Mouse (Mus musculus) ovary, postnatal 14 days (tissue): Measurements from ENCODE around the gene Ifitm3.
"Not testable (repeated sequence)": the region's sequence is repeated elsewhere in the genome, so short reads cannot be mapped to it uniquely, and the experiment has no call there.

ENCODE experiments used
- DNase-seq: peaks from one replicate; pipeline ENCODE4 v3.0.0; 2022; ENCODE audit warnings: low spot score

The Ifitm3 gene

GRCm38 (mm10) chr7:141032458-141033167 is 22.0 kb upstream of the Ifitm3 start:
- DNase-seq, result no peak

DNA sequence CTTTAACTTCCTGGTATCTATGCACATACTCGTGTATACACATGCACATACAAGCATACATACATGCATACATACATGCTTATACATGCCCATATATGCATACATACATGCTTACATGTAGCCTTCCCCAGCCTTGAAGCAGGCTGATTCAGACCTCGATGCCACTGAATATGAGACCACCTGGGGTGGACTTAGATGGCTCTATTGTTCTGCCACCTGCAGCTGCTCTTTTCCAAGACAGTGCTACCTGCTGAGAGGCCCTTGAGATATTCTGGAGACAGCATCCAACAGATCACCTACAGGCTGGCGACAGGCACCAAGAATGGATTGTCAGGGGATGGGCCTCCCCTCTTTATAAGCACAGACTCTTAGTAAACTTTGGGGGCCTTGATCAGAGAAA is 19.8 kb upstream of the Ifitm3 start:
- no peak for DNase-seq

GRCm38 (mm10) chr7:141028831-141029230 is 18.3 kb upstream of the Ifitm3 start, which contains the start of gene Gm17387:
TSS of gene Gm17387 (plus strand) at chr7:141029131.
- no peak for DNase-seq

GRCm38 (mm10) chr7:141026740-141027098 is 16.1 kb upstream of the Ifitm3 start:
- no peak for DNase-seq

- DNase-seq, result no peak
Measured at GRCm38 (mm10) chr7:141026097-141026739, 15.6 kb upstream of the Ifitm3 start.

GRCm38 (mm10) chr7:141024865-141025838 is 14.6 kb upstream of the Ifitm3 start:
- no peak for DNase-seq

- no peak for DNase-seq
Measured at GRCm38 (mm10) chr7:141021489-141022449, 11.2 kb upstream of the Ifitm3 start.

GRCm38 (mm10) chr7:141019028-141019427 is 8.5 kb upstream of the Ifitm3 start:
- no peak for DNase-seq

GRCm38 (mm10) chr7:141017824-141018223 is 7.3 kb upstream of the Ifitm3 start, which contains the start of gene Ifitm6:
TSS of gene Ifitm6 (minus strand) at chr7:141017924.
- DNase-seq, result not testable (repeated sequence)

GRCm38 (mm10) chr7:141016707-141017697 is 6.4 kb upstream of the Ifitm3 start:
- no peak for DNase-seq

DNA sequence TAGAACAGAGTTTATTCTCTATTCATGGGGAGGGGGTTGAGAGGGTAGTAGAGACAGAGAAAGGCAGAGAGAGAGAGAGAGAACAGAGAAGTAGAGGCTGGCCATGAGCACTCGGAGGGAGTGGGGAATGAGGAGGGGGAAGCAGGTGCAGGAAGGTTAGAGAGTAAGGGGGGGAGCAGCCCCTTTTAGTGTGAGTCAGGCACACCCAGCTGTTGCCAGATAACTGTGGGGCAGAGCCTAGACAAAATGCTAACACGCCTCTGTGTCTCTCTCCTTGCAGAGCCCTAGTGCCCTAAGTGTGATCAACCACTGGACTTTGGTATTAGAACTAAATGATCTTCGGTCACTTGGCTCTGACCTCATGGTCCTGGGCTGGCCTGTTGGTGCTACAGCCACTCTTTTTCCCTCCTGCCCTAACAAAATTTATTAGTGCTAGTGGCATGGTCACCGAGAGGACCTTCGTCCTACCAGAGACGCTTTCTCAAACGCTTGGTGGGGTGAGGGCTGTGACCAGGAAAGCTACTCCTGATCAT is 734 bp upstream of the Ifitm3 start:
- no peak for DNase-seq

GRCm38 (mm10) chr7:141009665-141010064 is 905 bp downstream of the Ifitm3 start:
- no peak for DNase-seq

DNA sequence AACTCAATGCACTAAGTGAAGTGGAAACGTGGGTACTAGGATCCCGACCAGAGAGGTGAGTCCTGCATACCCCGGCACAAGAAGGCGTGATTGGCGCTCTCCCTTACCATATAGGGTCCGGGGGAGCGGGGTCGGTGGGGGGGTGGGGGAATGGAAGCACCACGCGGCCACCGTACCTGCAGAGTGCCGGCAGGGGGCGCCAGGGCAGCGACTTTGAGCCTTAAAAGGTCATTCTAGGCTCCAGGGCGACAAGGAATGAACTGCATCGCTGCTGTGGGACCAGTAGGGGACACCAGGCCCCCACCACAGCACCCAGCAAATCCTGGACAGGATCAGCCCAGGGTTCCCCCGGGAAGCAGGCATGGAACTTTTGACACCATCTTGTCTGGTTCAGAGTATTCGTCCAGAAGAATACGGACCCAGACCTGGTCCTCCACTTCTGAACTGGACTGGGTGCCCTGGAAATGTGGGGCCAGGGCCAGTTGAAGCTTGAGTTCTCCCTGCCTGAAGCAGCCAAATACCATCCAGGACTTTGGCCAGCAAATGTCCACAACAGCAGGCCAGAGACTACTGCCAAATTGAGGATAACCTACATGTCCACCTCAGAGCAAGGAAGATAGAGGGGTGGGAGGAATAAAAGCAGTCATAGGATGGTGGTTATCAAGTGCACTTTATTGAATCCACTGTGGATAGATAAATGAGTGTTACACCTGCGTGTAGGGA is 1.5 kb downstream of the Ifitm3 start:
- peak; percentile 81 for DNase-seq

- peak; percentile 41 for DNase-seq
Measured at GRCm38 (mm10) chr7:141008312-141008761, 2.2 kb downstream of the Ifitm3 start.

GRCm38 (mm10) chr7:141006914-141007313 is 3.7 kb downstream of the Ifitm3 start:
- DNase-seq, result peak; percentile 51

GRCm38 (mm10) chr7:141006446-141006845 is 4.1 kb downstream of the Ifitm3 start:
- DNase-seq, result no peak

DNA sequence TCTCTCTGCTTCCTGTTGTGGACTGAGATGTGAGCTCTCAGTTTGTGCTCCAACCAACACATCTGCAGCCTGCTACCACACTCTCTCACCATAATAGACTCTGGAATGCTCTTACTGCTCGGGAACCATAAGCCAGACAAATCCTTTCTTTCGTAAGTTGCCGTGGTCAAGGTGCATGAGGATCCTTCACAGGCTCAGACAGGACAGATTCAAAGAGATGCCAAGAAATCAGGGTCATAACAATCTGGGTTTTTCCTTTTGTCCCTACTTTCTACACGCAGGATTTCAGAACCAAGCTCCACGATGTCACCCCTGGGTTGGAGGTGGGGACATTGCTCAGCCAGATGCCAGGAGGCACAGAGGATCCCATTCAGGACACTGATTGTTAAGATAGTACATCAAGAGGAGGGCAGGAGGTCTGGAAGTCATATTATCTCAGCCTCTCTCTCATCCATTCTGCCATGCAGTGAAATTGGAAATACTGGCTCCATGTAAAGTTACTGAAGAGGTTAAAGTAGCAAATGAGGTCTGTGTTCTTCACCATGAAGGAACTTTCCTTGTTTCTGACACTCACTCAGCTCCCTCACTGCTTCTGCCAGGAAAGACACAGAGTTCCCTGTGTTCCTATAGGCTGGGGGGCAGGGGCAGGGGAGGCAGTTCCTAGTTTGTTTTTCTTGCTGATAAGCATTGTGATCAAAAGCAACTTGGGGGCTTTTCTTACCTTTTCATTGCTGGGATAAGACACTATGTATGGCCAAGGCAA is 7.1 kb downstream of the Ifitm3 start:
- DNase-seq, result no peak
